Mouse (Mus musculus) midbrain, postnatal 0 days (tissue): ENCODE data around the gene Il17rb. TPM values are rescaled to one million over a fixed set of nuclear protein-coding genes. Genes with fewer than 3 reads are reported as not detected.

ENCODE experiments used
- ATAC-seq: fragments of 200-750 bp; cut with Nextera tagmentation; 2 replicates; pipeline ENCODE4 v1.8.0; 2017; ENCODE audit warnings: moderate number of reproducible peaks, mild to moderate bottlenecking, moderate TSS enrichment, moderate library complexity; ENCODE audit not compliant: low FRiP score
- DNase-seq: peaks from one replicate; pipeline ENCODE4 v3.0.0-alpha.2; 2015; ENCODE audit warnings: low spot score
- H3K27ac ChIP-seq: fragments of 300-500 bp; sonication (generic); 2 replicates; pipeline ENCODE4 v1.5.1; 2014; ENCODE audit warnings: low read depth, mild to moderate bottlenecking, low read length, mixed read lengths
- H3K27me3 ChIP-seq: fragments of 300-500 bp; sonication (generic); 2 replicates; pipeline ENCODE4 v1.6.1; 2014; ENCODE audit warnings: low read length, control low read depth, mixed read lengths; ENCODE audit not compliant: insufficient read depth
- H3K36me3 ChIP-seq: fragments of 300-500 bp; sonication (generic); 2 replicates; pipeline ENCODE4 v1.6.1; 2014; ENCODE audit warnings: low read length, control low read depth, mixed read lengths; ENCODE audit not compliant: insufficient read depth
- H3K4me1 ChIP-seq: fragments of 300-500 bp; sonication (generic); 2 replicates; pipeline ENCODE4 v1.6.1; 2014; ENCODE audit warnings: mild to moderate bottlenecking, control low read depth, antibody characterized with exemption, low read length, mixed read lengths; ENCODE audit not compliant: insufficient read depth
- H3K4me2 ChIP-seq: fragments of 300-500 bp; sonication (generic); 2 replicates; pipeline ENCODE4 v1.6.1; 2014; ENCODE audit warnings: low read depth, mild to moderate bottlenecking, low read length, mixed read lengths; ENCODE audit not compliant: poor library complexity, severe bottlenecking
- H3K4me3 ChIP-seq: fragments of 300-500 bp; sonication (generic); 2 replicates; pipeline ENCODE4 v1.5.1; 2014; ENCODE audit warnings: low read depth, mild to moderate bottlenecking, low read length, moderate library complexity
- H3K9ac ChIP-seq: fragments of 300-500 bp; sonication (generic); replicated peaks from 2 replicates; pipeline ENCODE4 v1.6.1; 2014; ENCODE audit warnings: mild to moderate bottlenecking, low read length, moderate library complexity, mixed read lengths; ENCODE audit not compliant: poor library complexity, severe bottlenecking
- H3K9me3 ChIP-seq: fragments of 300-500 bp; sonication (generic); 2 replicates; pipeline ENCODE4 v1.6.1; 2016; ENCODE audit warnings: low read length, control low read depth
- CTCF ChIP-seq: IDR thresholded peaks from 2 replicates; pipeline ENCODE4 v1.5.1; 2016; ENCODE audit warnings: antibody characterized with exemption, mild to moderate bottlenecking
- WGBS: fragments of 180-500 bp; shearing (Covaris S2); extraction: QIAGEN DNeasy Blood & Tissue Kit; methylation state at CpG from one replicate; pipeline ENCODE4 v1.1.7; 2014; 5-methylcytosine and 5-hydroxymethylcytosine counted together
- polyA plus RNA-seq: library from polyadenylated mRNA; unstranded; fragments of >200 nt; fragmentation: Nextera tagmentation; extraction: Ambion mirVana; gene quantifications from 2 replicates; pipeline ENCODE4 v1.2.1, GENCODE M21; 2015
- total RNA-seq: library from RNA; depleted of rRNA; stranded (reverse); fragments of >200 nt; gene quantifications from 2 replicates; pipeline ENCODE4 v1.2.3, GENCODE M21; 2014

The Il17rb gene
- total and polyA plus RNA-seq, 2 experiments from 2014 or later: 1.3 to 1.7 TPM

DNA sequence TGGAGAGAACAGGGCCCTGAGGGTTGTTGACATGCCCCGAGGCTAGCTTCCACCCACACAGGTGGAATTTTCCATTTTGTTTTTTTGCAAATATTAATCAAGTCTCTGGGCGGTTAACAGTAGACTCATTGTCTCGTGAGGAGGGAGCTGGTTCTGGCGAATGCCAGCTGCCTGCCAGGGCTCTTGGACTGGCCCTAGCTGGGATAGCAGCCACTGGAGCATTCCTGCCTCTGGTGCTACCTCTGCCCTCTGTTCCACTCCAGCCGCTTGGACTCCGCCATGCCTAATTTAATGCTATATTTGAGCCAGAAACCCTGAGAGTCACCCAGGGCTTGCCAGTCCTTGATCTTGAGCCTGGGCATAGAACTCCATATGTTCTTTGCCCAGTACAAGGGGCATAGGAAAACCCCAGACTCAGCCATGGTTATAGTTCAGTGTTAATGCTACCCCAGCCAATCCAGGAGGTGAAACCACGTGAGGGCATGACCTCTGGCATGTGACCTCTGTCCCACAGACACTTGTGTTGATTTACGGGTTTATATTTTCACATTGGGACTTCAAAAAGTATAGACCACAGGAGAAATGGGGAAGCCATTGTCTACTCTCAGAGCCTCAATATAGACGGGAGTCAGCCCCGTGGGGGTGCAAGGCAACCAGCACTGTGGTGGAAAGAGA is 3.3 kb upstream of the Il17rb start:
- ATAC-seq: no peak
- peak; percentile 42 for DNase-seq
- Histone ChIP-seq H3K4me1 (peaks cover 8% of the 10 kb centered on the region; the same call in 1 of the 2 replicates), H3K9me3 (no peaks in the 10 kb centered on the region), H3K9ac (no peak overlapping the region), H3K36me3 (no peaks in the 10 kb centered on the region), H3K4me3 (no peak overlapping the region), H3K4me2 (no peak overlapping the region), H3K27ac (no peak overlapping the region), H3K27me3 (peaks cover 5% of the 10 kb centered on the region; the same call in 1 of the 2 replicates)
- no peak for TF ChIP-seq CTCF
- 73% methylated on average over 10 of the region's 10 CpGs for WGBS

DNA sequence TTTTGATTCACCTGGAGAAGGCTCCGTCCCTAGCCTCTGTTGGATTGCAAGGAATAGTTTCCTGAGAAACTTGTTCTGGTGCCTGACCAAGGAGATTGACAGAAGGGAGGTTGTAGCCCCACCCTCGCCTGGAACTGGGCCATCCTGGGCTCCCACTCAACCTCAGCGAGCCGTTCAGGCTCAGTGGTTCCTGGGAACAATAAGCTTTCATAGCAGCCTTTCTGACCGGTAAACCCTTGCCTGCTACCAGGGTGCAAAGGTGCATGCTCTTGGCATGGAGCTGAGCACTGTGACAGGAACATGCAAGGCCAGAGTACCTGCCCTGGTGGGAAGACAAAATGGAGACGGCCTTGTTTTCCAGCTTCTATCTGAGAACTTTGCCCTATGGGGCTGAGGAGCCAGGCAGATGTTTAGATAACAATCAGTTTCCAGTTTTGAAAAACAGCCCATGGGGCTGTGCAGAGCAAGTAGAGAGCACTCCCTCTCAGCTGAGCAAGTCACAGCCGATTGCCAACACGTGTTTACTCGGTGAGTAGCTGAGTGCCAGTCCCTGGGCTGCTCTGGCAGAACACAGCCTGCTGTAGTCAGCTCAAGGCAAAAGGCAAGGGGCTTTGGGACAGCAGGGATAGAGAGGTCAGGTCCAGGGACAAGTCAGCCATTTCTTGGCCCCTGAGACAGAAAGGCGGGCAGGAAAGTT is 1.3 kb upstream of the Il17rb start:
- 69% methylated on average over 10 of the region's 10 CpGs for WGBS
- H3K9ac ChIP-seq: no peak overlapping the region
- H3K9me3 ChIP-seq: no peaks in the 10 kb centered on the region
- peaks cover 5% of the 10 kb centered on the region; the same call in 1 of the 2 replicates for H3K27me3 ChIP-seq
- ATAC-seq: no peak
- no peak overlapping the region for H3K4me2 ChIP-seq
- TF ChIP-seq CTCF: no peak
- peak; percentile 42 for DNase-seq
- H3K27ac ChIP-seq: no peak overlapping the region
- no peak overlapping the region for H3K4me3 ChIP-seq
- peaks cover 8% of the 10 kb centered on the region; the same call in 1 of the 2 replicates for H3K4me1 ChIP-seq
- H3K36me3 ChIP-seq: no peaks in the 10 kb centered on the region

DNA sequence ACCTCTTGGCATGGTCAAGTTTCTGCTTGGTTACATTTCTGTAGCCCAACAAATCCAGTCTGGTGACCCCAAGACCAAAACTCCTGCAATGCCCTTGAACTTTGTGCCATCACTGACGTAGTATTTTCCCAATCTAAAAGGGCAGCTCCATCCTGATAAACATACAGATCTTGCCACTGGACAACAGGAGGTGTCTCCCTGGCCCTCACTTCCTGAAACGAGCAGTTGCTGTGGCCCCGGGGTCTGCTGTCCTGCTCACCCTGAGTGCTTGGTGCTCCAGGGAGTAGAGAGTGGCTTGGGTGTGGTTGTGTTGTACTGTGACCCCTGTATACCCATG is 9.3 kb downstream of the Il17rb start:
- Histone ChIP-seq H3K4me1 (no peaks in the 10 kb centered on the region), H3K27ac (no peak overlapping the region), H3K4me2 (no peak overlapping the region), H3K36me3 (peaks cover 25% of the 10 kb centered on the region), H3K4me3 (no peak overlapping the region), H3K9ac (no peak overlapping the region), H3K9me3 (no peaks in the 10 kb centered on the region), H3K27me3 (no peaks in the 10 kb centered on the region)
- WGBS: 87% methylated on average over 3 of the region's 3 CpGs
- no peak for TF ChIP-seq CTCF
- no peak for ATAC-seq
- DNase-seq: no peak

DNA sequence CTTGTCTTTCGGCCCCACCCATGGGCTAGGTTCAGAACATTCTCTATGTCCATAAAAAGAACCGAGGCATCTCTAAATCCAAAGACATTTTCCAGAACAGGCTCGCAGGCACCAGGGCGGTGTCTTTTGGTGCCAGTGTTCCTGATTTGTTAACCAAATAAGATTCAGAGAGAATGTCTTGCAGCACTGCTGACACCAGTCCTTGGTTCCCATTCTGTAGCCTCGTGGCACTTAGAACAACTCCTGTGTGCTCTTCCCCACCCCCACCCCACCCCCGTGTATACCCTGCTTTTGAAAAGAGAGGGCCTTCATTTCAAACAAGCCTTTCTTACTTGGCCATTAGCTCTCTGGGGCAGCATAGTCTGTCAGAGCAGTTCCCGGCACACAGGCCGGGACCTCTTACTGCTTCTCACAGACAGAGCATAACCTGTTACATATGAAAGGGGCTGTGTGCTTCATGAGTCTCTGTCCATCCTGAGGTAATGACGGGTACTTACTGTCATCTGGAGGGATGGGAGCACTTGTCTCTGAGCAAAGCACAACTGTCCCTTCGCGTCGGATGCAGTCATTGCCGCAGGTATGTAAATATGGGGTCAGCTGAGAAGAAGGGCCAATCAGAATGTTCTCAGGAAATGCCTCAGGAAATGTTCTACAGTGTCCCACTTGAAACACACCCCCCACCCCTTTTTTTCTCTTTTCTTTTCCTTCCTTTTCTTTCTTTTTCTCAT is 9.8 kb downstream of the Il17rb start:
- Histone ChIP-seq H3K36me3 (peaks cover 30% of the 10 kb centered on the region), H3K27me3 (no peaks in the 10 kb centered on the region), H3K4me3 (no peak overlapping the region), H3K4me1 (no peaks in the 10 kb centered on the region), H3K9me3 (no peaks in the 10 kb centered on the region), H3K4me2 (no peak overlapping the region), H3K9ac (no peak overlapping the region), H3K27ac (no peak overlapping the region)
- ATAC-seq (no peak), DNase-seq (no peak)
- 78% methylated on average over 13 of the region's 13 CpGs for WGBS
- no peak for TF ChIP-seq CTCF

DNA sequence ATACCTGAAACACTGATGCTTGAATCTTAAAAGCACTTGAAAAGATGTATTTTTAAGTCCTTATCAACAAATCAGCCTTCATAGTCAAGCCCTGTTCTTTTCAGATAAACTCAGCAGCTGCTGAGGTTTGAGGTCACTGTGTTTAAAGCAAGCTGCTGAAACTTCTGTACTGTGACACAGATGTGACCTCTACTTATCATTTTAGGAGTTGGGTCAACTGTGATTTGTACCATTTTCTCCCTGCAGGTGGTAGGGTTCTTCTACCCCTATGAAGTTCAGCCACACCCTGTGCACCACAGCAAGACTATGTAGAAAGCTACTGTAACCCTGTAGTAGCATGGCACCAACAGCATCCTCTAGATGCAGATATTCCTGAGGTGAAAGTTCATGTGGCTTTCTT is 11.4 kb downstream of the Il17rb start:
- H3K9me3 ChIP-seq: no peaks in the 10 kb centered on the region
- no peak for TF ChIP-seq CTCF
- DNase-seq: no peak
- H3K27me3 ChIP-seq: no peaks in the 10 kb centered on the region
- peaks cover 44% of the 10 kb centered on the region for H3K36me3 ChIP-seq
- no peak for ATAC-seq
- H3K9ac ChIP-seq: no peak overlapping the region
- H3K27ac ChIP-seq: no peak overlapping the region
- no peaks in the 10 kb centered on the region for H3K4me1 ChIP-seq
- H3K4me3 ChIP-seq: no peak overlapping the region
- H3K4me2 ChIP-seq: no peak overlapping the region
